Mouse (Mus musculus) C2C12 (cell line): ENCODE results near the gene C7.
"Not testable (repeated sequence)": the region's sequence is repeated elsewhere in the genome, so short reads cannot be mapped to it uniquely, and the experiment has no call there.

Source experiments
- MAX ChIP-seq: IDR thresholded peaks from one replicate; pipeline ENCODE4 v1.6.1; 2011; ENCODE audit warnings: mild to moderate bottlenecking, control low read depth
- MYOD1 ChIP-seq: IDR thresholded peaks from one replicate; pipeline ENCODE4 v1.6.1; 2011; ENCODE audit warnings: low read depth; ENCODE audit not compliant: control insufficient read depth, insufficient read length

- not testable (repeated sequence) for TF ChIP-seq MYOD1, MAX
Measured at GRCm38 (mm10) chr15:5023479-5024265, 39.9 kb downstream of the C7 start.
